Mouse (Mus musculus) kidney, postnatal 4 days (tissue): ENCODE measurements around the gene Gcg.

Experiments used
- DNase-seq, 2 experiments: peaks; one replicate each; pipeline ENCODE4 v3.0.0; 2021; ENCODE audit warnings: mixed read lengths in 2 of 2

Gcg gene

DNA sequence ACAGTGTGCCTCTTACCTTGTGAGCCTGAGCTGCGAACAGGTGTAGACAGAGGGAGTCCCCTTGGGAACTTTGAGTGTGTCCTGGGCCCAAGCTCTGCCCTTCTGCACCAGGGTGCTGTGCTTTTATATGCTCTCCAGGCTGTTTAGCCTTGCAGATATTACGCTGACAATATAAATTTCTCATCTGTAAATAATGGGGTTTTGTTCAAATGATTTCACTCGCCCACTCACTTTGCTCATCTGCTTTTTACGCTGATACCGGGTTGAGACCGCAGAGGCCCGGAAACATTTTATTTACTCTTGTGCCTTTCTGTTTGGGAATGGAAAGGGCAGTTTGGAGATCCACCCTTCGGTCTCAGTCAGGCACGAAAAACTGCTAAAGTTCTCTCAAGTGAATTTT is at the start of gene Gcg:
TSS of gene Gcg (minus strand) at position 101 of the 400 bp plus-strand sequence.
- no peak for DNase-seq

DNA sequence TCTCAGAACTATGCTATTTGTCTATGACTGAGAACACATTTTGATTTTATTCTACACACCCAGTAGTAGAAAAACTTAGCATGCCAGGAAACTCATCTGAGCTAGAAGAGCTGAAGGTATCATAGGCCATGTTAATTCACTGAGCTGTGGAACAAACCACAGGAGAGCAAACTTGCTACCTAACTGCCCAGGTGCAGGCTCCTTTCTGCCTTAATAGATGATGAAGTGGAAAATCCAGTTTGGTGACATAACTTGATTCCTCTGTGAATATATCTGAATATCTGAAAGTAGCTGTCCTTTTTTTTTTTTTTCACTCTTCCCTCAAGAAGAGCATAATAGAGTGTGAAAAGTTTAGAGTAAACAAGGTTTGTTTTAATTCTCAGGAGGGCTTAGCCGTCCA is 47.6 kb upstream of the Gcg start:
- DNase-seq, result no peak

DNA sequence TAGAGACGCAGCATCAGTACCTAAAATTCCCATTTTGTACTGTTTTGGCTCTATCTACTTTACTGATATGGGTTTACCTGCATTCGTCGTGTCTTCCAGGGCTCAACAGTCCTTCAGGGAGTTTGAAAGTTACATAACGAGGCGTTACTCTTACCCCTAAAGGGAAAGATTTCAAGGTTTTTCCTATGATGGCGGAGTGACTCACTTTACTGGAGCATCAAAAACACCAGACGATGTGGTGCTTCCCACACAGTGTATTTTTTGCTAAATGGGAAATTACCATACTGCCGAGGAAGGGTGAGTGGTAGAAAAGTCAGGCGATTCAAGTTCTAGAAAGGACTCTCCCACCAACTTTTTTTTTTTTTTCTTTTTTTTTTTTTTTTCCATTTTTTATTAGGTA is 42.9 kb upstream of the Gcg start:
- DNase-seq, result no peak

DNA sequence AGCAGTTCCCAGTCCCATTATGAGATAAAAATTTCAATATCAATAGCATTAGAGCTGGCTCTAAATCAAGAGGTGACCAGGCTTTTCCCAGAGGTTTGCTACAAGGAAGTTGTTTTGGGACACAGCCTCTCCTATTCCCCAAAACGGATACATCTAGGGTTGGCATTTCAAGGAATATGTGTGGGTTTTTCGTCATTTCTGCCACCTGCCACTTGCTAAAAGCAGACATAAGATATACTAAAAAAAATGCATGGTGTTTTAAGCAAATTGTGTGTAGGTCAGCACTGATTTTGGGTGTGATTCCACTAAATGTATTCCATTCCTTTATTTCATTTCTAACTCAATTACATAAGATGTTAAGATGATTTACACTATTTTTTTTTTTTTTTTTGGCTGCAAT is 34.3 kb upstream of the Gcg start:
- DNase-seq, result no peak

DNA sequence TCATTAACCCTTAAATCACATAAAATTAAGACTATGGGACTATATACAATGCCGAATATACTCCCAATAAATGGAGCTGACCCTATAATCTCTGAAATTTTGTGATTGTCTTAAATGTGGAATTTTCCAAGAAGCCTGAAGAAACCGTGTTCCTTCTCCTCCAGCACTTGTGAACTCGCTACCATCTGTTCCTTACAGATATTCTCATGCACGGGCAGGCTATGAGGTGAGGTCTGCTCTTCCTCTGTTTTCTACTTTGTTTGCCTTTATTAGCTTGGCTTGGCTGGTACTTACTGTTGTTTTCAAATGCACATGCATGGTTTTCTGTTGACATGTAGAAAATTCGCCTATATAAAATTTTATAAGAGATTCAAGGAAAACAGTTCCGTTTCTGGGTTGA is 31.0 kb upstream of the Gcg start:
- no peak for DNase-seq

DNA sequence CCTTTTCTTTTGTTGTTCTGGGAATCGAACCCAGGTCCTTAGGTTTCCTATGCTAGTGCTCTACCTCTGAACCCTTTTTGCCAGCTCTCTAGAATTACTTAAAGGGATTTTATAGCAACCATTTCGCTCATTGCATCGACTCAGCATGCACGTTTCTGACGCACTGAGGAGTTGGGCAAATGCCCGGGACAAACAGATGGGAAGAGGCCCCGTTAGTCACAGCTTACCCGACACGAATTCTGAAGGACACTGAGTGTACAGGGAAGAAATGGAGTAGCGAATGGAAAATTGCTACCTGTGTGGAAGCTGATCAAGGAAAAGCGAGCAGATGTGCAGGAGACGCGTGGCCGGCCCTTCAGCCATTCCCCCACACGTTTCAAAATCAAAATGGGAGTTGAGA is 30.0 kb upstream of the Gcg start:
- DNase-seq, result no peak

DNA sequence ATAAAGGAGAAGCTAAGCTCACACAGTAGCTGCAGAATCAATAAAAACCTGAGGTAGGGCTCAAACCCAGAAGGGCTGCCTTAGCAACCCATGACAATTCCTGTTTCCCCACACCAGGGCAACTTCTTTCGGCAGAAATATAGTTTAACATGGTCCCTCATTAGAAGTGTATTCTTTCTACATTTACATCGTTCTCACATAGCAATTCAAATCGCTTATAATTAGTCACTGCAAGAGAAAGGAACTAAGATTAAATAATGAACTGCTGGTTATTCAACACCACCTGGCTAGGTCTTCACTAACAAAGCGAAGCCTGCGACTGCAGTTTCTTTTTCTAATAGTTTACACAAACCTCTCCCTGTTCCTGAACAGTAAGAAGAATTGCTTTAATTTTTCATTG is 23.7 kb upstream of the Gcg start:
- DNase-seq, result no peak

DNA sequence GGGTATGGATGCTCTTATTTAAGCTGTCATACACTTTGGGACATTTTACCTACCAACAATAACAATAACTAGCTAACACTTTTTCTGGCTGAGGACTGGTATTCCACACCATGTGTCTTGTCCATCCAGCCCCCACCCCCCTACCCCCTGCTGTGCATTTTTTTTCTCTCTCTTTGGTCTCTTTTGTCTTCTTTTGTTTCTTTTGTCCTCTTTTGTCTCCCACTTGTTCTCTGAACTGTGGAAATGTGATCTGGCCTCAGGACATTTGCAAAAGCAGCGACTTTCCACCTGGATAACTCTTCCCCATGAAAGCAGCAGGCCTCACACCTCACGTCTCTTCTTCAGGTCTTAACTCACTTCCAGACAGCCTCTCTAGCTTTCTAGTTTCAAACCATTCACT is 23.0 kb upstream of the Gcg start:
- DNase-seq, result no peak

DNA sequence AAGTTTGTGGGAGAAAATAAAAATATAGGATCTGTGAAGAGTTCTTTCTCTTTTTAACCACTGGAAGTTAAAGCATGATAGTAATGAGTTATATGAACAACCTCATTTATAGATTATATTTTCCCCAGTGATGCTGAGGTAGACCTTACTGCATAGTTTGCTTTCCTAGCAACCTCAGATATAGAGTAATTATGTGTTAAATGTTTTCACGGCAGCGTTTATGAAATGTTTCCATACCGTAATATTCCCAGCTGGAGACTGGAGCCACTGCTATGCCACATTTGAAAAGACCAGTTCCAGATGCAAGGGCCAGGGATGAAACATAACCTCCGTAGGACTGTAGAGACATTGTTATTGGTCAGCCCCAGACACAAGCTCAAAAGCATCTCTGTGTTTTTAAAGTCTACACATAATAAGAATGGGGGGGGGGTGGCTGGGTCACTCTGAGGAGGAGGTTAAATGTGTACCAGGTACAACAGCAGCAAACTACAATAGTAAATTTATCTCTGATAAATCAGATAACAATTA is 20.9 kb upstream of the Gcg start:
- DNase-seq, result no peak

DNA sequence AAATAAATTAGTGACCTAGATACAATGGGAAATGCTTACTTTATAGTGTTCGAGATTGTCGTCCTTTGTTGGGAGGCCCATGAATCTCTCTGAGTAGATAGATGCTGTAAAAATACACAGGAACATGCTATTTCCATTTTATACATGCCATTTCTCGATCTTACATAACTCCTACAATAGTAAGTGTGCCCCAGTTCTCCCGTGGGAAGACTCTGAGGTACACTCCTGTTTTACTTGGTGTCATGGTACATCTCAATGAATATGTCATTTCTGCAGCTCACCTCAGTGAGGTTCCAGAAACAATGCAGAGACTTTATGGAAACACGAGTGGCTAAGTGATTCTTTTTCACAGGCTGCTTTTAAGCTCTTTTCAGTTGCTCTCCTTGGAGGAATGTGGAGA is 19.9 kb upstream of the Gcg start:
- DNase-seq, result no peak

DNA sequence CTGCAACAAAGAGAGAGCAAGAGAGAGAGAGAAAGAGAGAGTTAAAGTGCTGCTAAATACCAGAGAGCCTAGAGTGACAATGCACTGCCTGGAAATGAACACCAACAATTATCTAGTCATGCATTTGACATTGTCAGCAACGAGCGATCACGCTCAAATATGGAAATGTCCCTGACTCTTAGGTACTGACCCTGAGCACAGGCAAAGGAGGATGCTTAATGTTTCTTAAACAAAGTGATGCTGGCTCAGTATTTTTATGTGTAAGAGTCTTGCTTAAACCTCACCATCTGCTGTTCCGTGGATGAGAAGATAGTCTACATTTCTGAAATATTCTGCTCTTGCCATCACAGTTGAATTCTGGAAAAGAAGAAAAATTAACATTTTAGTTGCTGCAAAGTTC is 19.1 kb upstream of the Gcg start:
- no peak for DNase-seq

DNA sequence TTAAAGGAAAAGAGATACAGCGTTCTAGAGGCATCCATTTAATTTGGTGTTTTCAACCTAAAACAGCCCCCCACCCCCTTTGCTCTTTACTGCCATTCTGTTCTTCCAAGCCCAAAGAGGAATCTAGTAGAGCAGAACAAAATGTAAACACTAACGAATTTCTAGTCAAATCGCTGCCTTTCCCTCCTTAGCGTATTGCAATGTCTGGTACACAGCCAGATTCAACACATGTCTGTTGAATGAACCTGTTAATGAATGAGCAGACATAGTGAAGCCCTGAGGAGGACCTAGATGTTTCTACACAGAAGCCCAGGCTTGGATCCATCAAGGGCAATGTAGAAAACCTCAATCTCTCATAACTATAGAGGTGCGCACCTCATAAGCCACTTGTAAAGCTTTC is 15.4 kb upstream of the Gcg start:
- no peak for DNase-seq

DNA sequence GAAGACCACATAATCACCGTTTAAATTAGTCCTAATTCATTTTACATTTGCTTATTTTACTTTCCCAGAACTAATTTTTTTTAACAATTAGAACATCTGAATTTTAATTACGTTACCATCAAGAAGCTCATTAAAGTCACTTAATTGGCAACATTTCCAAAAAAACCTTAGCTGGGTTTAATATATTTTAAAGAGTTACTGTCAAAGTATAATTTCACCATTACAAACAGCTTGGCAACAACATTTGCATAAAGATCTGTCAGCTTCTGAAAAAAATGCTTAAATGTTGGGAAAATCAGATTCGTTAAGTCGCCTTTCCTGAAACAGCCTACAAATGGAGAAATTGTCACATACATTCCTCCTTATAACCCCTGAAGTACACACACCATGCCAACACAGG is 14.6 kb upstream of the Gcg start:
- DNase-seq, result no peak

DNA sequence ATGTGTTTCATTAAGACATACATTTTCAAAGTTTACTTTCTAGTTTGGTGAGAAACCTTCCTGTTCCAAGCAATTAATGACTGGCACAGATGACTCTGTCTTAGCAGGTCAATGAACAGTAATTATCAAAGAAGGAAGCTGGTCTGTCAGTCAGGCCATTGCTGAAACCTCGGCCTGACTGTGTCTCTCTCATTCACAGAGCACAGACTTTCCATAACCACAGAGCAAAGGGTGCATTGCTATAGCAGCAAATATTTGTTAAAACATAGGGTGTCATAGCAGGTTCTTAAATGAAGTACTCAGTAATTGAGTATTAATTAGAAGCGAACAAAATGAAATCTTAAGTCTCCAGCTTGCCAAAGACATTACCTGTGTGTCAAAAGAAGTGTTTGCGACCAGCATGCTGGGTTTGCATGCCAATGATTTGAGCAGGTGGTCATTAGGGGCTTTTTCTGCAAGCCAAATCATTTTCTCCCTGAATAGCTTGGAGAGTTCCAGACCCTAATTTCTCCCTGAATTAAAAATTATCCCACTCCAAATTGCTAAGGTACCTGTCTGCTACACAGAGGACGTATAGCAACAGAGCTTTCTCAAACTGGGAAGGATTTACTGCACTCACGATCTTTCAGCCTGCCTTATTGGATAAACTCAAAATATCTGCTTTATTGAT is 14.0 kb upstream of the Gcg start:
- no peak for DNase-seq

DNA sequence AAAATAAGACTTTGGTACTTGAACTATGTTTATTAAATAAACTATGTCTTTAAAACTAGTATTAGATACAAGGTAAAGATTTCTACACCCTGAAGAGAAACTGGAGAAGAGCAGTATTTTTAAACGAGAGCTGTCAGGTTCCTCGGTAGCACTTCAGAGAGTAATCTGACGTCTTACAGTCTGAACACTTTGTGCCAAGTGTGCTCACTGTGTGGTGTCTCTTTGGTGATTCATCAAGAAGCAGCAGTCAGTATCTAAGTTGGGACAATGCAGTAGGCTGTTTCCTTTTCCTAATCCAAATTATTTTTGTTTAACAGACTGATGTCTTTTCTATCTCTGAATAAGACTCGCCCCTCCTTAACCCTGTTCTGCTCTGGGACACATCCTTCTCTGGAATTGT is 12.0 kb upstream of the Gcg start:
- no peak for DNase-seq

DNA sequence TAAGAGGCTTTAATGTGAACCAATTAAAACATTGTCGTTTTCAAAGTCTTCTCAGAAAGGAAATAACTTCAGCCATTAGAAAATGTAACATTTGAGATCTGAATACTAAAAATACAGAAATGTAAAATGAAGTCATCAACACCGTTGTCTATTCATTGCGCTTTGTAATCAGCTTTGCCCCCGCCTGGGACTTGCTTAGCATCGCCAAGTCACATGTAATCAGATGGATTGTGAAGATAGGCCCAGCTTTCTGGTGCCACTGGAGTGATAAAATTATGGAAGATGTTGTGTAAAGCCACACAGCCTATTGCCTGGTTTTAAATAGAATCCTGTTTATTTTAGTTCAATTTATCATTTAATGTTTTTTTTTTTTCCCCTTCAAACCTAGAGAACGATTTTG is 6.4 kb upstream of the Gcg start:
- no peak for DNase-seq

DNA sequence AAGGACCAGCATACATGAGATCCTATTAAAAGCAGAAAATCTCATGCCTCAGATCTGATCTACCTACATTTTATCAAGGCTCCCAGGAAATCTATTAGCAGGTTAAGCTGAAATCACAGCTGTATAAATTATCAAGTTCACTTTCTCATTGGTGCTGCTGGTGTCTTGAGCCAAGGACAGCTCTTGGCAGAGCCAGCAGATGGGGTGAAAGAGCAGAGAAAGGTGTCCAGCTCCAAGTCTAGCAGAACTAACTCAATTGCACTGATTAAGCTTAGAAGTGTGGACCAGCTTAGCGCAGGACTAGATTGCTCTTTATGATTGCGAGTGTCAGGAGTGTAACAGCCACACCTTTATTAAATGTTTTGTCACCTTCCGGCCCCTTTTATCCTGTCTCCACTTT is 1.5 kb upstream of the Gcg start:
- peak; percentile 7 to 8 for DNase-seq

DNA sequence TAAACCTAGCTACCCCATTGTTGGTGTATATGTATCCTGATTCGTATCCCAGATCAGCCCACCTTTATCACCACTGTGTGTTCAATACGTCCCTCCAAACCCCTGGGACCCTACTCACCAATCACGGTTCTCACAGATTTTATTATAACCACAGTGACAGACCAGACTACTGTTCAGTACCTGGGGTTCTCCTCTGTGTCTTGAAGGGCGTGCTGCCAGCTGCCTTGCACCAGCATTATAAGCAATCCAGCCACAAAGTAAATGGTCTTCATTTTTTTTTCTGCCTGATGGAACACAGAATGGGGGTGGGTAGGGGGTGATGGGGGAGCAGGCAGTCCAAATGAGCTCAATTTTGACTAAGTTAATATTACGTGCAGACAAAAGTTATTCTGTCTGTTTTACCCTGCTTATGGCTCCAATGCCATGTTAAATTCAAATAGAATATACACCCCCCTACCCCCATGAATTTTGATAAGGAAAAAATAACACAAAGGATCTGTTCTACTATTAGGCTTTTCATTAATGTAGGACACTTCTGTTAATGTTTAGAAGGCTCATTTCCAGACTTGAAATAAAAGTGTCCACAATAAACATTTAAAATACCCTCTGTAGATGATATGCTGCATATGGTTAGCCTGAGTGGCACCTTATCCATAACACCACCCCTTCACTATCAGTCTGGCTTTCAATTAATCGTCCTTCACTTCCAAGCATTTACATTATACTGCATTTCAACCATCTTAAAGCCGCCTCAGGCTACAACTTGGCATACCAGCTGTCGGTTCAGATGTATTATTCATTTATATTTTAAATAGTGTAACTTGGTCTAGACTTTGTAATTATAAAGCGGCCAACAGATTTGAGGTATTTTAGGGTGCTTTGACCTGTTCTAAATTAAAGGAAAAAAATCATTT is 2.9 kb downstream of the Gcg start:
- no peak for DNase-seq

DNA sequence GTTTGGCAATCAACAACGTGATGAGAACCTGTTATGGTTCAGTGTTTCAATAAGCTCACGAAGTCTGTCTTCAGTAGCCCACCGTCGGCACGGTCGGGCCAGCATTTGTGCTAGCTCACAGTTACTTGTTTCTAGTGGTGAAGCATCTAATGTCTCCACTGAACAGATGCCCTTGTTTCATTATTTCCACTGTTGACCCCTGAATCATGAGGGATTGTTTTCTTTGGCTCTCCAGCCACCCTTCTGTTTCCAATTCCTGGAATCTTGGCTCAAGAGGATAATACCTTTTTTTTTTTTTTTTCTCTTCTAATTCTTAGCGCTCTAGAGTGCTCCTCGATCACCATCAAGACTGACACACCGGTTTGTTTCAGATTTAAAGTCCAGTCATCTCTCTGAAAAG is 13.9 kb downstream of the Gcg start:
- no peak for DNase-seq

DNA sequence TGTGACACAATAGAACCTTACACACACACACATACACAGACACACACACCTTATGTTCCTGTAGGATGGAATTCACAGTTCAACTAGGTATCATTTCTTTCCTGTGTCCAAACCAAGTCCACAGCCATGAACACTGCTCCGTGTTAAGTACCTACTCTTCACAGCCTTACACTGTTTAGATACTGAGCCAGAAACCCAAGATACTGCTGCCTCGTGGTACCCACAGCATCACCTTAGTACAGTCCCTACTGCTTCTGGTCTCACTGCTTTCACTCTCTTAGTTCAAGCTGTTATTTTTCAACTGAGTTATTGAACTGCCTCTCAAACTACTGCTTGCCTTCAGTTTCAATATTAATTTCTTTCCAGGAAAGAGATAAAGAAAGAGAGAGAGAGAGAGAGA is 20.2 kb downstream of the Gcg start:
- no peak for DNase-seq

DNA sequence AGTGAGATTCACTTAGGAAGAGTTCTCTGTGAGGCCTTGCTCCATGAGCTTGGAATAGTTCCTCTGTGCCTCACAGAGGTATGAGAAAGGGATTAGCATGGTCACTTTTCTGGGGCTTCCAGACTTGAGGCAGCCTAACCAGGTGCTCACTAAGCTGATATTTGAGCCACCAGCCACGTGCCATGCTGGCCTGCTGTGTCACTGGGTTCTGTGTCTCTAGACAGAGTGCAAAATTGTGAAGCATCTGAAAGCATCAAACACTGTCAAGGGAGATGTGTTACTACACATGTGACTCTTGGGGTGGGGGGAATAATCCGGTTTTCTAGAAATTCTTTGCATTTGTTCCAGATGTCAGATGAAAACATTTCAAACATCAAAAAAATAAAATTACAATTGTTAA is 21.3 kb downstream of the Gcg start:
- no peak for DNase-seq

DNA sequence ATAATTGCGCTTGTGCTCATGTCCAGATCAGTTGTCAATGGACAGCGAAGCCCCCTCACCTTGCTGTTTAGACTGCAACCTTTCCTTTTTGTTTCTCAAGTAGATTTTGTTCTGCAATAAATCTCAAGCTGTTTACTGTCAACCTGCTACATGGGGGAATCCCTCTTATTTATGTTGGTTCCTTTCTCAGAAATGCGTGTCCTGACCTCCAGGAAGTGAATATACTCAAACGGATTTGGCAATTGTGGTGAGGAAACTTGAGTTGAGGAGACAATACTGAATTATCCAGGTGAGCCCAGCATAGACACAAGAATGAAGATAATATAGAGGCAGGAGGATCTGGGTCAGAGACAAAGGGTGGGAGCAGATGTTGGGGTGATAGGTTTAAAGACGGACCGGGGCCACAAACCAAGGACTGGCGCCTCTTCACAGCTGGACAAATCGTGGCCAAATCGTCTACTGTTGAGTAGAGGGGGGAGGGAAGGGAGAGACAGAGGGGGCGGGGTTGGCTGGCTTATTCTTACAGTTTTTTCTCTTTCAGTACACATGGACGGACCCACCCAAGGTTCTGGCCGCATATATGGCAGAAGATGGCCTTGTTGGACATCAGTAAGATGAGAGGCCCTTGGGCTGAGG is 22.5 kb downstream of the Gcg start:
- no peak for DNase-seq

DNA sequence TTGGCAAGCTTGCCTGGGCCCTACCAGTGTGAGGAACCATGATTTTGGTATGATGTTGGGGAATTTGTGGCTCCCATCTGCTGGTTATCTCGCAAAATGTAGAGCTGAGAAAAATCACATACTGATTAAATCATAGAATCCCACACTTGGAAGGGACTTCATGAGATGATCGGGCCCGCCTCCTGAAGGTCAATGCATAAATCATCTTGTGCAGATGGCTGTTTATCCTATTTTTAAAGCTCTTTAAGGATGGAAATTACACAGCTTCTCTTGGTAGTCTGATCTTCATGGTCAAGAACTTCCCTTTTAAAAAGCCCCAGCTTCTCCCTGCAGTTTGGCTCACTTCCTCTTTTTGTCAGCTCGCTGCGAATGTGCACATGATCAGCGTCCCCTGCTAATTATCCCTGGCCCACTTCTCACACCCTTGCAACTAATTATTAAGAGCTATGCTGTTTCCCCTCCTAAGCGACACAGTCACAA is 23.2 kb downstream of the Gcg start:
- peak; percentile 18 to 32 for DNase-seq
